Mouse (Mus musculus) megakaryocyte, embryonic 14.5 days (primary cell): ENCODE data around the gene Cd300e.

Experiments used
- FLI1 ChIP-seq: IDR thresholded peaks from 2 replicates; pipeline ENCODE4 v1.6.1; 2012; ENCODE audit warnings: low read length, inconsistent platforms, mixed read lengths
- GATA1 ChIP-seq: IDR thresholded peaks from 3 replicates; pipeline ENCODE4 v1.6.1; 2012; ENCODE audit warnings: mixed read lengths, low read length, inconsistent platforms, borderline replicate concordance

- TF ChIP-seq GATA1 (no peak), FLI1 (no peak)
These were observed at the start of gene Cd300e for GRCm38 (mm10) chr11:115062077-115062476.
